Mouse (Mus musculus): ENCODE measurements around the gene Rbx1. TPM values are rescaled to one million over a fixed set of nuclear protein-coding genes. Genes with fewer than 3 reads are reported as not detected.
"Not testable (repeated sequence)": the region's sequence is repeated elsewhere in the genome, so short reads cannot be mapped to it uniquely, and the experiment has no call there.

The Rbx1 gene
- 10 to 100 TPM; 84.9 to 99.4 TPM for total RNA-seq (2021)
- long read RNA-seq, experiment 1, transcript Rbx1-203 (2 exons, 794 nt), result minor isoform, 12 of 186 reads
- long read RNA-seq, experiment 1, transcript Rbx1-201 (5 exons, 1,675 nt), result major isoform, 170 of 186 reads
- long read RNA-seq, experiment 1, partial matches to known transcripts, result 2 of 186 reads
- long read RNA-seq, experiment 1, other reads (novel, unspliced or antisense), result 1 of 186 reads
- long read RNA-seq, experiment 2, transcript Rbx1-201 (5 exons, 1,675 nt), result major isoform, 142 of 151 reads
- long read RNA-seq, experiment 2, transcript Rbx1-203 (2 exons, 794 nt), result minor isoform, 6 of 151 reads
- long read RNA-seq, experiment 2, partial matches to known transcripts, result 2 of 151 reads
- long read RNA-seq, experiment 2, other reads (novel, unspliced or antisense), result 0 of 151 reads

DNA sequence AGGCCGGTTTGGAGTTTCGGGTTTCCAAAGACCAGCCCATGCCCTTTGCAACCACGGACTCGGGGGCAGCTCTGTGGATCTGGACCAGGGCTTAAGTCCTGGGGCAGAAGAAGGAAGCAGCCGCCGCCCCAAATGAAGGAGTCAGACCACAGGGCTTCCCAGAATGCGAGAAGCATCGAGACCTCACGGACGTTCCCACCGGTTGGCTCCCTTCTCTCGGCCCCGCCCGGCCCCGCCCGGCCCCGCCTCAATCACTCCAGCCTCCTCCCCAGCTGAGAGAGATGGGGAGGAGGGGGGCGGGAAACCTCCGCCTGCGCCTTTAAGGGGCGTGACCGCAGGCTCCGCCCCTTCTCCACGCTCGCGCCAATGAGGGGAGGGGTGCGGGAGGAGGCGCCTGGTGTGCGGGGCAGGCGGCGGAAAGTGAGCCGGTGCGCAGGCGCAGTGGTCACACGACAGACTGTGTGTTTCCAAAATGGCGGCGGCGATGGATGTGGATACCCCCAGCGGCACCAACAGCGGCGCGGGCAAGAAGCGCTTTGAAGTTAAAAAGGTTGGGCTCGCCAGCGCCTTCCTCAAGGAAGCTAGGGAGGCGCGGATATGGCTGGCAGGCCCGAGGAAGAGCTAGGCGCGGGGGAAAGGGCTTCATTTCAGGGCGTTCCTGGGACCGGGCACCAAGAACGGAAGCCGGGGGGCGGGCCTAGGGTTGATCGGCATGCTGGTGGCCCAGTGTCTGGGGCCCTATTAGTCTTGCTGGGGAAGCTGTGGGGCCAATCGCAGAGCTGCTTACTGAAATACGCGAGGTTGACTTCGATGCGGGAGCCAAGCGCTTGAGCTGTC, at the start of gene Rbx1:
Rbx1 (plus strand) TSS at position 396 of the 837 bp plus-strand sequence.
- DNase-seq (ENCODE audit: low spot score), result peak; percentile 99

GRCm38 (mm10) chr15:81416763-81417310, 49.3 kb upstream of the Rbx1 start:
- DNase-seq (ENCODE audit: low spot score), result peak; percentile 62

- no peak for DNase-seq (ENCODE audit: low spot score)
Observed at GRCm38 (mm10) chr15:81418065-81418464, 48.0 kb upstream of the Rbx1 start.

DNA sequence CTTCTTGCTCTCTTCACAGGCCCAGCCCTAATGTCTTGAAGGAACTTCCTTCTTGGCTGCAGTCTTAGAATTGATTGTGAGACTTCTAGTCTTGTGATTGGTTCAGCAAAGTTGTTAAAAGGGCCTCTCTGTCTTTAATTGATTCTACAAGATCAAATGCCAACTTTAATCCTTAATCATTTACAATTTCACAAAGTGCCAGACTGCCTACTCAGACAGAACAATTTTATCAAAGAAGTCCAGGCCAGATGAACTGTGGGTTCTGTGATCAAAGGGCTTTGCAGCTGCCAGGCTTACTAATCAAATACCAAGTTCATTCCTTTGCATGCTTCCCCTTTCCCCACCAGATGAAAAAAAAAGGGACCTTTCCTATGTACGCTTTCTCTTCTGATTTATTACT, 44.6 kb upstream of the Rbx1 start:
- DNase-seq (ENCODE audit: low spot score), result no peak

DNA sequence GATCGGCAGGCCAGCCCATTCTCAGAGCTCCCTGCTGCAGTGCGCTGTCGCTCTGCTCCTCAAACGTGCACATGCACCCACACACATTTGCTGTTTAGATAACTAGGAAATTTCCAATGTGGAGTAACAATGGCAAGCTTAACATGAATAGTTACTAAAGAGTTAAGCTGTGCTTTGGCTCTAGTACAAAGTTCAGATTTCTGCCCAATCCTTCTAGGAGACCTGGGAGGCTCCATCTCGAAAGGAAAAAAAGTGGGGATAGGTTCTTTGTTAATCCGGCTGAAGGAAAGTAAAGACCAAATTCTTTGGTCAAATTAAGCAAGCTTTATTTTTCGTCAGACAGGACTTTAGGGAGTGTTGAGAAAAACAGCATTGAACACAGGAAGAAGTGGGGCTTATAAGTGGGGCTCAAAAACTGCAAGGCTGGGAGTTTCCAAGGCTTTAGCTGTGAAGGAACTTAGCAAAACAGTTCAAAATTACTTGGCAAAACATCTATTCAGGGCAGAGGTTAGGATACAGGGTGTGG, 43.9 kb upstream of the Rbx1 start:
- no peak for DNase-seq (ENCODE audit: low spot score)

DNA sequence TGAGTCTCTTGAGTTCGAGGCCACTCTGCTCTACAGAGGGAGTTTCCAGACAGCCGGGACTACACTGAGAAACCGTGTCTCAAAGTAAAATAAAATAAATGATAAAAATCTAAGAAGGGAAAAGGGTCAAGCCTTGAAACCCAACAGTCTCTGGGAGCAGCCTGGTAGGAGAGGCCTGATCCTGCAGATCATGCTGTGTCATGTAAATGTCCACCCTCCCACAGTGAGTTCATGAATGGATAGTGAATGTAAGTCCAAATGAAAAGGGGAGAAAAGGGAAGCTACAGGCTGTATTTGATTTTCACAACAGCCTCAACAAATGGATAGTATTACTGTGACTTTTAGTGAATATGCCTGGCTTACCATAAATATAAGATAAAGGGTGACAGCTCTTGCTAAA, 40.8 kb upstream of the Rbx1 start:
- DNase-seq (ENCODE audit: low spot score), result no peak

DNA sequence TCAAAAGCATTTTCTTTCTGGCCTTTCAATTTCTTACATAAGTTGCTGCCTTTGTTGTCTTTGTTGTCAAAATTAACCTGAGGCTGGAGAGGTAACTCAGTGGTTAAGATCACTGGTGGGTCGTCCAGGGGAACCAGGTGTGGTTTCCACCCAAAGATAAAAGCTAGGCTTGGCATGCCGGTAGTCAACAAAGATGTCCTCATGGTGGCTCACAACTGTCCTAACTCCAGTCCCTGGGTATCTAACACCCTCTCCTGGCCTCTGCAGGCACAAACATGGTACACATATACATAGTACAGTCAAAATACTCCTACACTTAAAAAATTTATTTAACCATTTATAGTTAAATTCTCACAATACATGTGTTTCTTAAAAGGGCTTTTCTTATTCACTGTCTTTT, 38.1 kb upstream of the Rbx1 start:
- DNase-seq (ENCODE audit: low spot score), result no peak

- DNase-seq (ENCODE audit: low spot score), result no peak
Observed at GRCm38 (mm10) chr15:81431195-81431594, 34.9 kb upstream of the Rbx1 start.

DNA sequence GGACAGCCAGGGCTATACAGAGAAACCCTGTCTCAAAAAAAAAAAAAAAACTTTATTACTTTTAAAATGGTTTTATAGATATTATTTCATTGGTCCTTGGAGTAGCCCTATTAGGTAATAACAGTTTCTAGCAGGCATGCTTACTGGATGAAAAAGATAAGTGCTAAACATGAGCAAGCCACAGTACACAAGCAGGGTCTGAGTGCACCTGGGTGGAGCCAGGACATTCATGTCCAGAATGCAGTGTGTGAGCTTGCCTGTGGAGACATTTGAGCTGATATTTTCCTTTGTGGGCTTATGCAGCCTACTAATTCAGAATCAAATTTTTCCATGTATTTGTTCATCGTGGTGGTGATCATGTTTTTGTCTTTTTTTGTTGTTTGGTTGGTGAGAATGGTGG, 27.8 kb upstream of the Rbx1 start:
- DNase-seq (ENCODE audit: low spot score), result no peak

DNA sequence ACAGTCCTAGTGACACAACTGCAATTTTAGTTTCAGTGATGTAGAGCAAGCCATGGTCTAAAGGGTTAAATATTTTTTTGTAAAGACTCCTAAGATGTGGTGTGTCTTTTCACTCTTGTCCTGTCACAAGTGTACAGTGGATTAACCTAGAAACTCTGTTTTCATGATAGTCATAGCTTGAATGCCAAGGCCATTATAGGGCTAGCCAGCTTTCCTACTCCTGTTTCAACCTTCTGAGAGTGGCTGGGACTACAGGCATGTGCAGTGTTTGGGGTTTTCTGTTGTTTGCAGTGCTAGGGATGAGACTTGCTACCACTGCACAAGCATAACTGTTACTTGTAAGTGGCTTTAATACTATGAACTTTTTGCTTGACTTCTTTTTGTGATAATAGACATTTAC, 26.9 kb upstream of the Rbx1 start:
- DNase-seq (ENCODE audit: low spot score), result no peak

- peak; percentile 81 for DNase-seq (ENCODE audit: low spot score)
Observed at GRCm38 (mm10) chr15:81448463-81448862, 17.6 kb upstream of the Rbx1 start.

DNA sequence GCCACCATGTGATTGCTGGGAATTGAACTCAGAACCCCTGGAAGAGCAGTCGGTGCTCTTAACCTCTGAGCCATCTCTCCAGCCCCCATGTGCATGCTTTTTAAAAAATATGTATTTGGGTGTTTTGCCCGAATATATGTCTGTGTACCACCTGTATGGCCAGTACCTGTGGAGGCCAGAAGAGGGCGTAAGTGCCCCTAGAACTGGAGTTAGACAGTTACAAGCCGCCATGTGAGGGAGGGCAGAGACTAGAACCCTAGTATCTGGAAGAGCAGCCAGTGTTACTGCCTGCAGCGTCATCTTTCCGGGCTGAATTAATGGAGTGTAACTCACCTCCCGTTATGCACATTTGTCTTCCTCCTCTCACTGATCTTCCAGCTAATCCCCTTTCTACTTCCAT, 4.6 kb upstream of the Rbx1 start:
- DNase-seq (ENCODE audit: low spot score), result no peak

DNA sequence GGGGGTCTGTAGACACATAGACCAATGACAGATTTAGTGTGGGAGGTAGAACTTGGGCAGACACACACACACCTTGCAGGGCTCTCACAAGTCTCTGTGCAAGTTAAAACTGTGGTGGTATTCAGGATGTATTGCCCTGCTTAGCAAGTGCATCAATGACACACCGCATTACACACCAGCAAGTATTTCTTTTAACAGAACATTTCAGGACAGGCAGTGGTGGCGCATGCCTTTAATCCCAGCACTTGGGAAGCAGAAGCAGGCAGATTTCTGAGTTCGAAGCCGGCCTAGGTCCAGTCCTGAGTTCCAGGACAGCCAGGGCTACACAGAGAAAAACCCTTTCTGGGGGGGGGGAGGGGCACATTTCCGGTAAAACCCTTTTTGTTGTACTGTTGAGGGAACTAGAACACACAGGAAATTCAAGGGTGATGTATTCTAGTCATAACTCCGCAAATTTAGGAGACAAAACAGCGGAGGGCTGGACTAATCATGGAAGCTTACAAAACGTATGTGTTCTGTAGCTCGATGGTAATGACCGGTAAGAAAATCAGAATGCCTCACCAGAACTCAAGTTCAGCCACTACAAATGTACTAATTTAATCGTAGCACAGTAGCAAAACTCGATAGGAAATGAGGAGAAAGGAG, 958 bp upstream of the Rbx1 start:
- DNase-seq (ENCODE audit: low spot score), result no peak

DNA sequence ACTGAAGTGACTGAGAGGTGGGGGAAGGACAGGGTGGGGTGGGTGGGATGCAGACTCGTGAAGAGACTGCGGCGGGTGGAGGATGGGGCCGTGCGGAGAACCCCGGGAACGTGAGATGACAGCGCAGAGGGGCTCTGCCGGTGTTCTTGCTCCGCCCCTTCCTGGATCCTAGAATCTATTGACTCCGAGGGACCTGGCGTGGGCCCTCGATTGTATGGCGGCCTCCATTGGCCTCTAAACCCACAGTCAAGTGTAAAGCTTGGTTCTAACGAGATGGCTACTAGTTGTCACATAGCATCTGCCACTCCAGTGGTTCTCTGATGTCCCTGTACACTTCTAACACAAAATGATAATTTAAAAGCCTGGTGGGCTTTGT, 630 bp downstream of the Rbx1 start:
- DNase-seq (ENCODE audit: low spot score), result no peak

- DNase-seq (ENCODE audit: low spot score), result no peak
Observed at GRCm38 (mm10) chr15:81470735-81471134, 4.6 kb downstream of the Rbx1 start.

- no peak for DNase-seq (ENCODE audit: low spot score)
Observed at GRCm38 (mm10) chr15:81472256-81472655, 6.2 kb downstream of the Rbx1 start.

DNA sequence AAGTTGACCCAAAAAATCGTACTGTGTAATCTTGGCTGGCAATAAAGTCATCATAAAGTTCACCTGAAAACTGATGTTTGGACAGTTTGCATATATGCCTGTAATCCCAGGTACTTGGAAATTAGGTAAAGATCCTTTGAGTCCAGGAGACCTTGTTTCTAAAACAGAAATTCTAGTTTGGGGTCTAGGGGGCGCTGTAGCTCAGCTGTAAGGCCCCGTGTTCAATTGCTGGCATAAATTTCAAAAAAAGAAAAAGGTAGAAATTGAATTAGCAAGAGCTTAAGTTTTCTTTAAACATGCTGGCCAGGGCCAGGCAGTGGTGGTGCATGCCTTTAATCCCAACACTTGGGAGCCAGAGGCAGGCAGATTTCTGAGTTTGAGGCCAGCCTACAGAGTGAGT, 9.6 kb downstream of the Rbx1 start:
- no peak for DNase-seq (ENCODE audit: low spot score)

DNA sequence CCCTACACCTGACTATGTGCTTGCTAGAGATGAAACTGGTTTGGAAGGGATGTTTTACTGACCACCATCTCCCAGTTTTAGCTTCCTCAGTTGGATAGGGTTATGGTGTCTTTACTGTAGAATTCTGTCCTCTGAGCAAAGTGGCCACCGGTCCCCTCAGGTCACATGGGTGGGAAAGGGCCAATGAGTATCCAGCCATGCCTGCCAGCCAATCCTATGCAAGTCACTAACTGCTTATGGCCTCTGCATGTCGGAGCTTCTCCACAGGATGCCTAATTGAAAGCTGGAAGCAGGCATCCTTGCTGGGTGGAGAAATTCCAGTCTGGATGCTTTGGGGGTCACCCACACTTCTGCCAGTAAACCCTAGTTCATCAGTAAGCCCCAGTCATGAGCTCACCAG, 10.5 kb downstream of the Rbx1 start:
- no peak for DNase-seq (ENCODE audit: low spot score)

- no peak for DNase-seq (ENCODE audit: low spot score)
Observed at GRCm38 (mm10) chr15:81479446-81480213, 13.5 kb downstream of the Rbx1 start.

DNA sequence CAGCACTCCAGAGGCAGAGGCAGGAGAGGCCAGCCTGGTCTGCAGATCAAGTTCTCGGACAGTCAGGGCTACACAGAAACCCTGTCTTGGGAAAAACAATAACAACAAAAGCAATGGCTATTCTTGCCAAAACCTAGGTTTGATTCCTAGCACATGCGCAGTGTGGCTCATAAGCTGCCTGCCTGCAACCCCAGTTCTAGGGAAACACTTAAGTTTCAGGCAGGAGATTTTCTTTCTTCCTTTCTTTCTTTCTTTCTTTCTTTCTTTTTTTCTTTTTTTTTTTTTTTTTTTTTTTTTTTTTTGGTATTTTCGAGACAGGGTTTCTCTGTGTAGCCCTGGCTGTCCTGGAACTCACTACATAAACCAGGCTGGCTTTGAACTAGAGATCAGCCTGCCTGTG, 14.2 kb downstream of the Rbx1 start:
- not testable (repeated sequence) for DNase-seq (ENCODE audit: low spot score)

DNA sequence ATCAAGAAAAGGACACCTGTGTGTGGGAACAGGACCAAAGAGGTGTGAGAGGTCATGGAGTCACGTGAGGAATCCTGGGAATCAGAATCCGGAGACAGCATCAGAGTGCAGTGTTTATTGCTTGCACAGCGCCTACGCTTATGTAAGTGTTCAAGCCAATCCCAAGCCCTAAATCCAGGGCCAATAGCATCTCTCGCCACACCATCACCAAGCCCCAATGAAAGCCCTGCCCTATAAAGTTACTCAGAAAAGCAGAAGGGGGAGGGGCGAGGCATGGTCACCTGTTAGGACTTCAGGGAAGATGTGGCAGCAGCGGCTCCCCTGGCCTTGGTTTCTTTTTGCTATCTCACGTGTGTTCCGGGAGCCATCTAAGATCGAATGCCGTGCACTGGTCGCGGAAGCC, 14.9 kb downstream of the Rbx1 start:
- peak; percentile 20 for DNase-seq (ENCODE audit: low spot score)
